Mouse (Mus musculus) heart, adult 2 months (tissue): ENCODE results near the gene Ubald2.

ENCODE experiments used
- CTCF ChIP-seq: fragments of 200-600 bp; IDR thresholded peaks from 2 replicates; pipeline ENCODE4 v1.8.1; 2022; ENCODE audit warnings: antibody characterized with exemption, mild to moderate bottlenecking, moderate library complexity
- POLR2A ChIP-seq: fragments of 200-500 bp; IDR thresholded peaks from 2 replicates; pipeline ENCODE4 v1.6.1; 2011; ENCODE audit warnings: mild to moderate bottlenecking, low read depth, low read length, control low read depth; ENCODE audit not compliant: insufficient read depth

DNA sequence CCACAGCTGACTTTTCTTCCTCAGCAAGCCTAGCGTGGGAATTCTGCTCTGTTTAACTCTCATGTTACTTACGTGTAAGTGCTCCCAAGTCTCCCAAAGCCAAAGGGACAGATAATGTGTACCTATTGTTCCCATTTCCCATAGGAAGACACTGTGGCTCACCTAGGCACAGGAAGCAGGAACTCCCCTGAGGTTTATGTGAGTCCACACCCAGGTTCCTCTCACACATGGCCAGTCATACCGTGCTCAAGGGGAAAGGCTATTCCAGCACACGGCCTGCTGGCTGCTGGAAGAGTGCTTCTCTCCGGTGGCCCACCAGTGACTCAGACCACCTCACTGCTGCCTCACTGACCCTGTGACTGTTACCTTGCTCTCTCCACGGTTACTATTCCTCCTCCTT is 12.8 kb upstream of the Ubald2 start:
- TF ChIP-seq CTCF, result no peak
- no peak for TF ChIP-seq POLR2A
